Mouse (Mus musculus): ENCODE measurements around the gene Rhox3g. TPM values are rescaled to one million over a fixed set of nuclear protein-coding genes. Genes with fewer than 3 reads are reported as not detected.
"Not testable (repeated sequence)": the region's sequence is repeated elsewhere in the genome, so short reads cannot be mapped to it uniquely, and the experiment has no call there.

Gene Rhox3g
- polyA plus RNA-seq (2021) = not detected

- in situ Hi-C loops (cut with MboI; ENCODE audit: low pct_unique_long_range_greater_than_20kb); POLR2A ChIA-PET; H3K27me3 ChIP-seq; DNase-seq (ENCODE audit: low read depth, low spot score); ATAC-seq; CTCF ChIA-PET: not testable (repeated sequence)
These were observed at the start of gene Rhox3g for GRCm38 (mm10) chrX:37628512-37628911. Rhox3g (minus strand) TSS chrX:37628612.

DNA sequence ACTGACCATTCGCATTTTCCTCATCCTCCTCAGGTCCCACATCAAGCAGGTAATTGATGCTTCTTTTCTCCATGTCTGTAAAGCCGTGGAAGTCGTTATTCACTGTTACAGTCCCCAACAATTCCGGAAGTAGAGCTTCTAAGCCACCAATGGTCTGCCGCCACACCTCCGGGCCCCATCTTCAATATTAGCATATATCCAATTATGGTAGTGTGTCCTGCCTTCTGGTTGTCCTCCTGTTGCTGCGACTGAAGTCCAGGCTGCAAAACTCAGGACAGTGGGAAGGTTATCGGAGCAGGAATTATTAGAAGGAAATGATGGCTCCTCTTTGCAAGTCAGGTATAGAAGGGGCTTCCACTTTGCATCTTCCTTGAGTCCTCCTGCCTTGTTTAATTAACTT, 44.8 kb upstream of the Rhox3g start, which contains the start of gene Rhox2h:
Gene Rhox2h (minus strand): TSS at position 101 of the 400 bp plus-strand sequence.
- CTCF ChIA-PET; POLR2A ChIA-PET; ATAC-seq; in situ Hi-C loops (cut with MboI; ENCODE audit: low pct_unique_long_range_greater_than_20kb); H3K27me3 ChIP-seq; DNase-seq (ENCODE audit: low read depth, low spot score): not testable (repeated sequence)

DNA sequence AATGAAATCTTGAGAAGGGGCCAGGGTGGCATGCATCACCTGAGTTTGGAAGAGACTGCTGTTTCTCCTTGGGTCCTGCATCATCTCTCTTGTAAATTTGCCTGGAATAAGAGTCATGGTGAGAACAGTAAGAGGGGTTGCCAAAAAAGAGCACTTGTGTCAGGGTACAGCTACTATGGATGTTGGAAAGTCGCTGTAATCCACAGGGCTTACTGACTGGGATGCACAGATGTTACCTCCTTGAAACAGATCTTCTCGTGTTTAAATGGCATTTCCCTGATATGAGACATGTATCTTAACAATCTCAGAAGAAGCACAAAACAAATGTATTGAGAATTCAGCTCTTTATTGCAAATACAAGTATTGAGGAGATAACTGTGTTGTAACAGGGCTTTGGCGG, 40.3 kb upstream of the Rhox3g start, which contains the start of gene Rhox3h:
Gene Rhox3h (minus strand): TSS at position 101 of the 400 bp plus-strand sequence.
- CTCF ChIA-PET; POLR2A ChIA-PET; ATAC-seq; H3K27me3 ChIP-seq; in situ Hi-C loops (cut with MboI; ENCODE audit: low pct_unique_long_range_greater_than_20kb); DNase-seq (ENCODE audit: low read depth, low spot score): not testable (repeated sequence)

DNA sequence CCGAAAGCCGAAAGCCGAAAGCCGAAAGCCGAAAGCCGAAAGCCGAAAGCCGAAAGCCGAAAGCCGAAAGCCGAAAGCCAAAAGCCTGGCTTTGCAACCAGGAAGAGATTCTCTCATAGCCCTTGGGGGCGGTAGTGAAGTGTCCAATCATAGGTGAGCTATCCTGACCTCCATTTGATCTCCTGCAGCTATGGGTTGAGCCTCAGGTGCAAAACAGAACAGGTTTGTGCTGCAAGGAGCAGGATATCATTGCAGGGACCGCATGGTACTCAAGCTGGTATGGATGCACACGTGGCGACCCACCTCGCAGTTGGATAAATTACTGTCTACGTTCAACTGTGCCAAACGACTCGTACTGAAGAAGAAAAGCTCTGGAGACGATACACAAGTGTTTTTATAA, 22.8 kb upstream of the Rhox3g start, which contains the start of gene Rhox4g:
Gene Rhox4g (minus strand): TSS at position 101 of the 400 bp plus-strand sequence.
- in situ Hi-C loops (cut with MboI; ENCODE audit: low pct_unique_long_range_greater_than_20kb); H3K27me3 ChIP-seq; CTCF ChIA-PET; ATAC-seq; POLR2A ChIA-PET; DNase-seq (ENCODE audit: low read depth, low spot score): not testable (repeated sequence)

- POLR2A ChIA-PET; ATAC-seq; CTCF ChIA-PET; DNase-seq (ENCODE audit: low read depth, low spot score); in situ Hi-C loops (cut with MboI; ENCODE audit: low pct_unique_long_range_greater_than_20kb); H3K27me3 ChIP-seq: not testable (repeated sequence)
These were observed 15.0 kb upstream of the Rhox3g start, which contains the start of gene Rhox2g for GRCm38 (mm10) chrX:37643370-37643769. Rhox2g (minus strand) TSS chrX:37643470.

DNA sequence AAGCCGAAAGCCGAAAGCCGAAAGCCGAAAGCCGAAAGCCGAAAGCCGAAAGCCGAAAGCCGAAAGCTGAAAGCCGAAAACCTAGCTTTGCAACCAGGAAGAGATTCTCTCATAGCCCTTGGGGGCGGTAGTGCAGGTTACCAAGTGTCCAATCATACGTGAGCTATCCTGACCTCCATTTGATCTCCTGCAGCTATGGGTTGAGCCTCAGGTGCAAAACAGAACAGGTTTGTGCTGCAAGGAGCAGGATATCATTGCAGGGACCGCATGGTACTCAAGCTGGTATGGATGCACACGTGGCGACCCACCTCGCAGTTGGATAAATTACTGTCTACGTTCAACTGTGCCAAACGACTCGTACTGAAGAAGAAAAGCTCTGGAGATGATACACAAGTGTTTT, 20.8 kb downstream of the Rhox3g start, which contains the start of gene Rhox4f:
Gene Rhox4f (minus strand): TSS at position 101 of the 400 bp plus-strand sequence.
- H3K27me3 ChIP-seq; CTCF ChIA-PET; POLR2A ChIA-PET; in situ Hi-C loops (cut with MboI; ENCODE audit: low pct_unique_long_range_greater_than_20kb); DNase-seq (ENCODE audit: low read depth, low spot score); ATAC-seq: not testable (repeated sequence)

GRCm38 (mm10) chrX:37580692-37581091, 47.7 kb downstream of the Rhox3g start, which contains the start of gene Rhox3f:
Rhox3f (plus strand) TSS chrX:37580992.
- H3K27me3 ChIP-seq; in situ Hi-C loops (cut with MboI; ENCODE audit: low pct_unique_long_range_greater_than_20kb); DNase-seq (ENCODE audit: low read depth, low spot score); CTCF ChIA-PET; ATAC-seq; POLR2A ChIA-PET: not testable (repeated sequence)

Other genes starting within 250 kb of the Rhox3g start
- gene Rhox3a2, start 248.6 kb downstream of the Rhox3g start, polyA plus RNA-seq (2021) = not detected
- not detected for gene Rhox4a2, start 237.8 kb downstream of the Rhox3g start, polyA plus RNA-seq (2021)
- gene Rhox2b, start 216.5 kb downstream of the Rhox3g start, polyA plus RNA-seq (2021) = not detected
- gene Rhox4b, start 196.1 kb downstream of the Rhox3g start, polyA plus RNA-seq (2021) = not detected
- gene Rhox2c, start 174.9 kb downstream of the Rhox3g start, polyA plus RNA-seq (2021) = not detected
- gene Rhox3c, start 170.0 kb downstream of the Rhox3g start, polyA plus RNA-seq (2021) = not detected
- gene Rhox4c, start 148.3 kb downstream of the Rhox3g start, polyA plus RNA-seq (2021) = not detected
- gene Rhox2d, start 135.2 kb downstream of the Rhox3g start, polyA plus RNA-seq (2021) = not detected
- gene Rhox4d, start 114.3 kb downstream of the Rhox3g start, polyA plus RNA-seq (2021) = not detected
- gene Rhox2e, start 98.2 kb downstream of the Rhox3g start, polyA plus RNA-seq (2021) = not detected
- gene Rhox3e, start 86.6 kb downstream of the Rhox3g start, polyA plus RNA-seq (2021) = not detected
- not detected for gene Rhox4e, start 71.2 kb downstream of the Rhox3g start, polyA plus RNA-seq (2021)
- gene Rhox2f, start 57.2 kb downstream of the Rhox3g start, polyA plus RNA-seq (2021) = not detected
- gene Rhox3f, start 47.6 kb downstream of the Rhox3g start, polyA plus RNA-seq (2021) = not detected
- not detected for gene Rhox4f, start 20.9 kb downstream of the Rhox3g start, polyA plus RNA-seq (2021)
- gene Rhox2g, start 14.9 kb upstream of the Rhox3g start, polyA plus RNA-seq (2021) = not detected
- gene Rhox4g, start 22.7 kb upstream of the Rhox3g start, polyA plus RNA-seq (2021) = not detected
- gene Rhox3h, start 40.2 kb upstream of the Rhox3g start, polyA plus RNA-seq (2021) = not detected
- not detected for gene Rhox2h, start 44.7 kb upstream of the Rhox3g start, polyA plus RNA-seq (2021)
- gene Rhox5, start 176.2 kb upstream of the Rhox3g start, polyA plus RNA-seq (2021) = 1.9 TPM
- not detected for gene Rhox6, start 198.3 kb upstream of the Rhox3g start, polyA plus RNA-seq (2021)
- not detected for gene Rhox7a, start 203.1 kb upstream of the Rhox3g start, polyA plus RNA-seq (2021)